Mouse (Mus musculus): ENCODE results near the gene Olfr625-ps1.
"Not testable (repeated sequence)": the region's sequence is repeated elsewhere in the genome, so short reads cannot be mapped to it uniquely, and the experiment has no call there.

Gene Olfr625-ps1

DNA sequence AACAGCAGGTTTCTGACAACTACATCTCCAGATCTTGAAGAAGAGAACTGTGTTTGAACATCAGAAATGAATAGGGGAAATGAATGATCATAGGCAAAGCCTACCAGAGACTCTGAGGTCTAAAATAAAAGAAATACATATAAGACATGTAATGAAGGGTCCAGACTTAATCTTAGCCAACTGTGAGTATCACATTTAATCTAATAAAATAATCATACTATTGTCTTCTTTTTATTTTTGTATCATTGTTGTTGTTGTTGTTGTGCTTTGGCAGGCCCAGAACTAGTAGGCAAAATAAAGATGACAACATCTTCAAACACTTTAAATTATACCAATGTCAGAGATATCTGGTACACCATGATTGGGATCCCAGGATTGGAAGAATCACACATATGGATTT, at the start of gene Olfr625-ps1:
Gene Olfr625-ps1, plus strand, starts transcription at position 301 of the 400 bp plus-strand sequence.
- DNase-seq, result no peak

DNA sequence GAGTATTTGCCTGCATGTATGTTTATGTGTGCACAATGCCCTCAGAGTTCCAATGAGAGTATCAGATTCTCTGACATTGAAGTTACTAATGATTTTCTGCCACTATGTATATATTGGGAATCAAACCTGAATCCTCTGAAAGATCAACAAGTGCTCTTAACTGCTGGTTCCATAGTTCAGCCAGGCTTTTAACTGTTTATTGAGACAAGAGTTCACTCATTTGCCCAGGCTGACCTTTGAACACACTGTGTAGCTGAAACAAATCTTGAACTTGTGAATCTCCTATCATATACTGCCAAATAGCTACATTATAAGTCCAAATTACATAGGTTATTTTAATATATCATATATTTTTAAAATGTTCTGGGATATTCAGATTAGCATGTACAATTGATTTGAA, 45.7 kb upstream of the Olfr625-ps1 start:
- no peak for DNase-seq

DNA sequence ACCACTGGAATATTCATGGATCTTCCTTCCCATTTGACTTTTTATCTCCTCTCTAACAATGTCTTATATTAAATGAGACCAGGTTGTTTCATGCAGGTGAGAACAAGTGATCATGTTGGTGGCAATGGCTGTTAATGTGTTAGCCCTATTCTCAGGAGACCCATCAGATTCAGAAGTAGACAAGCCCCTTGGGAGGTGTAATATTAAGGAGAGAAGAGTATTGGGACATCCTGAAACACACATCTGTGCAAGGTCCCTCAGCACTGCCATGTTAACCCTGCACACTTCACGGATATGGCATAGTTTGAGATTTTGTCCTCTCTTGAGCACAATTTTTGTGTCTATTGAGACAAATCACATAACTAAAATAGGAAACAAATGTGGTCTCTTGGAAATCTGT, 39.9 kb upstream of the Olfr625-ps1 start, which contains the start of gene Olfr622:
Gene Olfr622, minus strand, starts transcription at position 101 of the 400 bp plus-strand sequence.
- no peak for DNase-seq

DNA sequence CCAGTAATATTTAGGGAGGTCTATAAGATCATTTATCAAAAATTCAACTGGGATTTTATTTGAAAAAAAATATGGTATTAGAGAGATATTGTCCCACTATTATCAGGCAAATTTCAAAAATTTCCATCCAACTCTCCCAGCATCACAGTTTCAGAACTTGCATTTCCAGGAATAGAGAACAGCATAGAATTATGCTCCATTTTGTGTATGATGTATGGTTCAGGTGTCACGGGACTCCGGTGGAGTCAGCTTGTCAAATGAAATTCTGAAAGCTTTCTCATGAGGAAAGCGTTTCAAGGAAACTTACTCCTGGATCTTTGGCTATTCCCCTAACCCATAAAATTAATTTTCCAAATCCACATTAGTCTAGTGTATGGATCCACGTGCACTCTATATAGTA, 38.5 kb upstream of the Olfr625-ps1 start:
- no peak for DNase-seq

DNA sequence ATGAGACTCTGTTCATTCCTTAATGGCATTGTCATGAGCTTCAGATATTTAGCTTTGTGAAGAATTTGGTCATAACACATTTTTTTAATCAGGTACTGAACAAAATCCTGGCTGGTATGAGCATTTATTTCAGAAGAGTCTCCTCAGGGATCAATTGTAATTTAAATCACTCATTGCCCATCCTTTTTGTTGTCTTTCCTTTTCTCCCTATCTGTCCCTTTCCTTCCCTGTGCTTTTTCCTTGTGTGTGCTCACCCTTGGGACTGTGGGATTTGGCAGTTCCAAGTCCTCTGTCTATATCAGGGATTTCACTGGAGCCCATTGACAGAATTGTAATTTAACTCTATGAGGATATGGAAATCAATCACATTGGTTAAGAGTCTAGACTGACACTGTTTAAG, 18.9 kb upstream of the Olfr625-ps1 start, which contains the start of gene Olfr623:
Gene Olfr623, minus strand, starts transcription at position 101 of the 400 bp plus-strand sequence.
- DNase-seq, result no peak

DNA sequence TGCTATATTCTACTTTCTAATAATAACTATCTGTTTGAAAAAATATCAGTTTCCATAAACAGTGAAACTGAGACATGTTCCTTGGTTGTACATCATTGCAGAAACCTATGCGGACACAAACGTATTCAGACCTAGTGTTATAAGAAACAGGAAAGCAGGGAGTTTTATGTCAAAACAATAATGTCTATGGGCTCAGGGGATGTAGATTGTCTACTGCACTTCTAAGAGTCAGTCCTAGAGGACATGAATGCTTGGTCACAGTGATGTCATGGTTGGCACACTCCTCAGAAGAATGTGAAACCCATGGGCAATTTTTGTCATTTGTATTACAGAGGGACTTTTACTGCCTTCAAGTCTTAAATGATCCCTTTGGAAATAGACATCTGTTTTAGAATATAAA, 11.4 kb upstream of the Olfr625-ps1 start, which contains the start of gene Olfr624:
Gene Olfr624, minus strand, starts transcription at position 101 of the 400 bp plus-strand sequence.
- no peak for DNase-seq

DNA sequence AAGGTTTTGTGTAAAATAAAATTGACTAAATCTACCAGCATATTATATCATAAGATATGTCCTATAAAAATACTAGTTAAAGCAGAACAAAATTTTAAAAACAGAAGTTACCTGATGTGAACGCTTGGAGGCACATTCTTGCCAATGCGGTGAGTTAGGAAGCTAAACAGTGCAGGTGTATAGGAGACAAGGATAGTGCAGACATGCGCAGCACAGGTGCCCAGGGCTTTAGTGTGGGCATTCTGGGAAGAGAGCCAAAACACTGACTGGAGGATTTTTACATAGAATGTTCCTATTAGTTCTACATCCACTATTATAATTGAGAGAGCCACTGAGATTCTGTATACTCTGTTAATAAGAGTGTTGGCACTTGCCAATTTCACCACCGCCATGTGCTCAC, 16.9 kb downstream of the Olfr625-ps1 start:
- no peak for DNase-seq

DNA sequence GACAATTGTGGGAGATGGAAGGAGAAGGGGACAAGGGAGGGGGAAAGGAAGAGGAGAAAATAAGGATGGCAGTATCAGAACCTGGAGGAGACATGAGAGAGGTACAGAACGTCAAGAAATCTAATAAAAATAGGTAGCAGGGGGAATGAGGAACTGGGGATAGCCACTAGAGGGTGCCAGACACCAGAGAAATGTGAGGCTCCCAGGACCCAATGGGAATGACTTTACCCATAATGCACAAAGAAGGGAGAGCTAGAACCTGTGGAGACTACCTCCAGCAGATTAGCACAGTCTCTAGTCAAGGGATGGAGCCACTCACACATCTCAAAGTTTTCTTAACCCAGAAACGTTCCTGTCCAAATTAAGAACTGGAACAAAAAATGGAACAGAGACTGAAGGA, 29.5 kb downstream of the Olfr625-ps1 start:
- DNase-seq, result no peak

DNA sequence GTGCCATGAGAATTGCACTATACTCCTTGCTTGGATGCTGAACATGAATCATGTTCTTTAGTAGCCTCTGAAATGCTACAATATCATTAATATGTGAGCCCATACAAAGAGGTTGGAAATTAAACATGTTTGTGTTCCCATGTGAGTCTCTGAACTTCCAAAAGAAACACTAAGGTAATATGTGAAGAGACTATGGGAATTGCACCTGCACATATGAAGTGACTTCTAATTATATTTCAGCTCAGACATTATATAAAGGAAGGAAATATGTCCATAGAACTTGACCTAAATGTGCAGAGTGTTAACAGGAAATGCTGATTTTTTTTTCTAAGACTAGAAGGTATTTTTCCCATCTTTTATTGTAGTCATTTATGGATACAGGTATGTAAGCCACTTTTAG, 31.9 kb downstream of the Olfr625-ps1 start, which contains the start of gene Olfr243:
Gene Olfr243, plus strand, starts transcription at position 301 of the 400 bp plus-strand sequence.
- no peak for DNase-seq

DNA sequence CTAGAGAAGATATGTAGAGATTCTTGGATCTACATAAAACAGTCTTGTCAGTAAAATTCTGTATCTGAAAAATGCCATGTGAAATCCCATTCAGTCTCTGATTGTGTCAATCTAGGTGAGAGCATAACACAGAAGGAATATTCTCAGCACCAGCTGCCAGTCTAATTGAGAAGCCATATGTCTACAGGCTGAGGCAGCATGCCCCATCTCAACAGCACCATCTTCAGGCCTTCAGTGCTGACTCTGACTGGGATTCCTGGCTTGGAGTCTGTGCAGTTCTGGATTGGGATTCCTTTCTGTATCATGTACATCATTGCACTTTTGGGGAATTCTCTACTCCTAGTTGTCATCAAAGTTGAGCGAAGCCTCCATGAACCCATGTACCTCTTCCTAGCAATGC, 33.9 kb downstream of the Olfr625-ps1 start:
- DNase-seq, result not testable (repeated sequence)

DNA sequence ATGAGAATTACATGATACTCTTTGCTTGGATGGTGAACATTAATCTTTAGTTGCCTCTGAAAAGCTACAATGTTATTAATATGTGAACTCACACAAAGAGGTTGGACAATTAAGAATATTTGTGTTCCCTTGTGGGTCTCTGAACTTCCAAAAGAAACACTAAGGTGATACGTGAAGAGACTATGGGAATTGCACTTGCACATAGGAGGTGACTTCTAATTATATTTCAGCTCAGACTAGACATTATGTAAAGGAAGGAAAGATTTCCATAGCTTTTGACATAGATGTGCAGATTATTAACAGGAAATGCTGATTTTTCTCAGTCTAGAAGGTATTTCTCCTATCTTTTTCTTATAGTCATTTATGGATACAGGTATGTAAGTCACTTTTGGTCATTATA, 47.6 kb downstream of the Olfr625-ps1 start, which contains the start of gene Olfr628:
Gene Olfr628, plus strand, starts transcription at position 301 of the 400 bp plus-strand sequence.
- no peak for DNase-seq

All from thymus, adult 18-20 months (tissue).